Comparison of ENCODE assay signal across 8 mouse cellular contexts in the genomic region with DNA sequence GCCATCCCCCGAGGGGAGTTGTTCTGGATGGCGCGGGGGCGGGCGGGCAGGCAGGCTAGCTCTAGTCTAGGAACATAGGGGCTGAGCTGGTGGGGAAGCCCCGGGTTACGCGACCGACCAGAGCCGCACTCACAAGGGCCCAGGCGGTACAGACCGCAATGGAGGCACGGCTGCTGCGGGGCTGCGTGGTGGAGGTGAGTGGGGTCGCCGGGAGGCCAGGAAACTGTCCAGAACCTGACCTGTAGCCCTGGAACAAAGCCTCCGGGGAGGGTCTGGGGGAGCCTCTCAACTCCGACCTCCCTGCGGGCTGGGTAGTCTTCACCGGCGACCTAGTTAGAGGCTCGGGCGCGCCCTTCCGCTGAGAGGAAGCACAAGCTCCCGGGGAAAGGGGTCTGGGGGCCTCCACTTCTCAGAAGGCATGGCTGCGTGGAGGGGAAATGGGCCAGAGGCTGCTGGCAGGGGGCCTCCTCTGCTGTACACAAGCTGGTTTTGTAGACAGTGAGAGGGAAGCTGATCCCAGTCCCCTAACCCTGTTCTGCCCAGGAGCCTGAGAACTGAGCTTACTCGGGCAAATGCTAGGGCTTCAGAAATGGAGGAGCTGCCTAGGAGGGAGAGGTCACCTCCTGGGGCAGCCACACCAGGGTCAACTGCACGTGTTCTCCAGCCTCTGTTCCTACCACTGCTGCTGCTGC. TPM values are rescaled to one million over a fixed set of nuclear protein-coding genes. Genes with fewer than 3 reads are reported as not detected.
DNase-seq lines count a peak whose midpoint lies in the region; ATAC-seq lines count a peak whose summit lies in the region.

Gene Tnfrsf25 (plus strand): TSS at position 14 of the 692 bp plus-strand sequence.

- H3K4me3 ChIP-seq in embryonic facial prominence, embryonic 12.5 days = peak within 1 kb of the TSS; percentile 9
- H3K4me3 ChIP-seq in neural tube, embryonic 11.5 days (ENCODE audit: low read depth, low read length) = 0 out of 2 replicates have a peak within 1 kb of the TSS, but pooled peaks have one; percentile 6

- ATAC-seq in embryonic facial prominence, embryonic 12.5 days (ENCODE audit: insufficient number of reproducible peaks, insufficient read depth, low FRiP score, low TSS enrichment) = peak; percentile 49; the same call in 1 of the 2 replicates
- no peak for ATAC-seq in neural tube, embryonic 11.5 days (ENCODE audit: insufficient read depth, low FRiP score, low TSS enrichment)

- peaks cover 31% of the 10 kb centered on the region for H3K36me3 ChIP-seq in embryonic facial prominence, embryonic 12.5 days
- H3K36me3 ChIP-seq in neural tube, embryonic 11.5 days (ENCODE audit: control insufficient read depth, insufficient read depth, low read length) = no peaks in the 10 kb centered on the region; the same call in 1 of the 2 replicates

- peak within 1 kb of the TSS; percentile 41 for H3K4me2 ChIP-seq in embryonic facial prominence, embryonic 12.5 days (replicated peaks)
- peak within 1 kb of the TSS; percentile 33 for H3K4me2 ChIP-seq in neural tube, embryonic 11.5 days (ENCODE audit: low read depth)

- DNase-seq in left cerebral cortex, adult 18-20 months (ENCODE audit: low spot score in 2 of 2) = no peak
- DNase-seq in left cerebral cortex, postnatal 4 days = no peak
- DNase-seq in layer of hippocampus, postnatal 25 days (ENCODE audit: extremely low spot score in 1 of 2, low spot score in 1 of 2) = no peak
- peak; percentile 37 for DNase-seq in neural tube, embryonic 11.5 days (ENCODE audit: low spot score)
- no peak for DNase-seq in cerebellum, adult 11-12 months
- DNase-seq in frontal cortex, postnatal 25 days (ENCODE audit: low spot score in 2 of 2) = no peak
- no peak for DNase-seq in gastrocnemius, adult 18-20 months (ENCODE audit: low spot score)

- H3K4me1 ChIP-seq in embryonic facial prominence, embryonic 12.5 days = peaks cover 32% of the 10 kb centered on the region
- peaks cover 18% of the 10 kb centered on the region for H3K4me1 ChIP-seq in neural tube, embryonic 11.5 days (ENCODE audit: control insufficient read depth, insufficient read depth, low read length)

- H3K27me3 ChIP-seq in embryonic facial prominence, embryonic 12.5 days = peaks cover 73% of the 10 kb centered on the region
- H3K27me3 ChIP-seq in neural tube, embryonic 11.5 days (ENCODE audit: control insufficient read depth, insufficient read depth, low read length) = peaks cover 71% of the 10 kb centered on the region

- WGBS in embryonic facial prominence, embryonic 12.5 days = 2% methylated on average over 30 of the region's 30 CpGs
- WGBS in neural tube, embryonic 11.5 days = 1% methylated on average over 29 of the region's 30 CpGs

- intact Hi-C loops in left cerebral cortex, postnatal 4 days (cut with DNase I) = no loop called here

- no peak within 1 kb of the TSS; the same call in 1 of the 2 replicates for H3K9ac ChIP-seq in embryonic facial prominence, embryonic 12.5 days
- no peak within 1 kb of the TSS; the same call in 1 of the 2 replicates for H3K9ac ChIP-seq in neural tube, embryonic 11.5 days (ENCODE audit: low read length)

- no peaks in the 10 kb centered on the region for H3K9me3 ChIP-seq in embryonic facial prominence, embryonic 12.5 days
- no peaks in the 10 kb centered on the region for H3K9me3 ChIP-seq in neural tube, embryonic 11.5 days (ENCODE audit: control insufficient read depth, low read length)

- H3K27ac ChIP-seq in embryonic facial prominence, embryonic 12.5 days = no peak within 1 kb of the TSS
- H3K27ac ChIP-seq in neural tube, embryonic 11.5 days (ENCODE audit: low read depth, low read length) = no peak within 1 kb of the TSS

RNA-seq across cellular contexts. Expression of gene Tnfrsf25, which starts in this region (rescaled TPM):
- total RNA-seq in left cerebral cortex, adult 18-20 months (2021) = 10 to 100 TPM; 19.0 to 20.7 TPM
- 1 to 10 TPM; 2.3 to 2.6 TPM for total RNA-seq in left cerebral cortex, postnatal 4 days (2021)
- 1.1 and 2.1 TPM in 2 replicates for polyA plus RNA-seq in embryonic facial prominence, embryonic 12.5 days (2016; fragmentation: Nextera tagmentation; extraction: Ambion mirVana)
- 10 to 100 TPM; 26.4 to 42.6 TPM for total RNA-seq in layer of hippocampus, postnatal 25 days (2021)
- polyA plus RNA-seq in neural tube, embryonic 11.5 days (2014; fragmentation: Nextera tagmentation; extraction: Ambion mirVana) = 0.42 and 0.62 TPM in 2 replicates
- total RNA-seq in gastrocnemius, adult 18-20 months (2021) = 1 to 10 TPM; 1.0 to 1.8 TPM

Comparison
In these comparisons a context has a peak if more than half of its experiments do, and no peak if none do; other contexts are left out.
1. RNA of gene Tnfrsf25 (total RNA-seq): 26.4 to 42.6 TPM in layer of hippocampus, postnatal 25 days and 19.0 to 20.7 TPM in left cerebral cortex, adult 18-20 months; 2.3 to 2.6 TPM in left cerebral cortex, postnatal 4 days and 1.0 to 1.8 TPM in gastrocnemius, adult 18-20 months; every median in the first group is over 4 times any median in the second.
2. Peak in DNase-seq, H3K4me3 ChIP-seq and H3K4me2 ChIP-seq in neural tube, embryonic 11.5 days; RNA of the gene not detected or under 1 TPM.